Mouse (Mus musculus) CH12.LX (cell line): ENCODE measurements at regions not wholly inside any gene's neighbourhood (a gene's known extent, or its start where the extent isn't known, plus 50 kb on each side); places are given as distances from the start of the nearest gene placed in this dataset.

Source experiments
- DNase-seq: peaks from one replicate; pipeline ENCODE4 v3.0.0-alpha.2; 2013; ENCODE audit errors: extremely low read depth
- H3K27ac ChIP-seq: 2 replicates; pipeline ENCODE4 v1.5.1; 2012; ENCODE audit warnings: low read depth, mild to moderate bottlenecking, control low read depth, moderate library complexity; ENCODE audit not compliant: insufficient read depth
- H3K27me3 ChIP-seq: replicated peaks from 2 replicates; pipeline ENCODE3; 2012; ENCODE audit warnings: inconsistent platforms
- H3K36me3 ChIP-seq, 2 experiments: replicated peaks in 1 of 2; 2 replicates each; pipeline versions ENCODE3 to v1.6.1; 2012; ENCODE audit warnings: inconsistent platforms in 1 of 2, low read length in 1 of 2, mild to moderate bottlenecking in 1 of 2, mixed read lengths in 1 of 2, moderate library complexity in 1 of 2; ENCODE audit not compliant: control insufficient read depth in 1 of 2, insufficient read depth in 1 of 2
- H3K4me1 ChIP-seq, 2 experiments: 2 replicates each; pipeline ENCODE4 v1.6.1; 2012; ENCODE audit warnings: inconsistent platforms in 1 of 2, moderate library complexity in 1 of 2; ENCODE audit not compliant: insufficient read depth in 2 of 2, control insufficient read depth in 1 of 2
- H3K4me2 ChIP-seq: 2 replicates; pipeline ENCODE4 v1.6.1; 2012; ENCODE audit warnings: low read depth, mild to moderate bottlenecking, control low read depth; ENCODE audit not compliant: poor library complexity, insufficient read depth, severe bottlenecking
- H3K4me3 ChIP-seq, 3 experiments: fragments of 150-350 bp in 1 of 3; sonication (generic) in 1 of 3; replicated peaks in 1 of 3; 2 replicates each; pipeline versions ENCODE3 to v1.5.1; 2011 to 2012; ENCODE audit warnings: low read depth in 2 of 3, low read length in 2 of 3, mild to moderate bottlenecking in 2 of 3, moderate library complexity in 2 of 3, control low read depth in 1 of 3, improper control_type of control experiment in 1 of 3, inconsistent platforms in 1 of 3, mixed read lengths in 1 of 3; ENCODE audit not compliant: poor library complexity in 1 of 3
- H3K79me2 ChIP-seq: replicated peaks from 2 replicates; pipeline ENCODE4 v1.6.1; 2012; ENCODE audit warnings: mild to moderate bottlenecking, moderate library complexity; ENCODE audit not compliant: control insufficient read depth, poor library complexity, insufficient read depth, severe bottlenecking; ENCODE audit errors: extremely low read depth
- H3K9ac ChIP-seq: 2 replicates; pipeline ENCODE4 v1.6.1; 2012; ENCODE audit warnings: low read depth, mild to moderate bottlenecking, control low read depth, moderate library complexity; ENCODE audit not compliant: insufficient read depth
- H3K9me3 ChIP-seq: replicated peaks from 2 replicates; pipeline ENCODE3; 2012; ENCODE audit warnings: low read length, inconsistent platforms, mixed read lengths
- CHD1 ChIP-seq: IDR thresholded peaks from 2 replicates; pipeline ENCODE4 v1.6.1; 2012; ENCODE audit warnings: low read depth, low read length, improper control_type of control experiment, inconsistent platforms
- CHD2 ChIP-seq: IDR thresholded peaks from 2 replicates; pipeline ENCODE4 v1.6.1; 2011; ENCODE audit warnings: low read length, improper control_type of control experiment
- CTCF ChIP-seq, 2 experiments: IDR thresholded peaks in 1 of 2; conservative IDR thresholded peaks in 1 of 2; 2 replicates each; pipeline ENCODE4 v1.5.1; 2011 to 2012; ENCODE audit warnings: low read depth in 2 of 2, low read length in 2 of 2, improper control_type of control experiment in 1 of 2, inconsistent platforms in 1 of 2, mild to moderate bottlenecking in 1 of 2, moderate library complexity in 1 of 2
- E2F4 ChIP-seq: IDR thresholded peaks from 2 replicates; pipeline ENCODE4 v1.6.1; 2011; ENCODE audit warnings: low read depth, low read length, improper control_type of control experiment; ENCODE audit not compliant: insufficient replicate concordance
- ELF1 ChIP-seq: IDR thresholded peaks from 2 replicates; pipeline ENCODE4 v1.6.1; 2014; ENCODE audit warnings: low read depth, mild to moderate bottlenecking, inconsistent platforms, low read length, improper control_type of control experiment
- EP300 ChIP-seq: IDR thresholded peaks from 2 replicates; pipeline ENCODE4 v1.6.1; 2011; ENCODE audit warnings: low read length, improper control_type of control experiment
- ETS1 ChIP-seq: conservative IDR thresholded peaks from 2 replicates; pipeline ENCODE4 v1.6.1; 2012; ENCODE audit warnings: low read depth, mild to moderate bottlenecking, inconsistent platforms, low read length, improper control_type of control experiment, moderate library complexity
- GABPA ChIP-seq: IDR thresholded peaks from 2 replicates; pipeline ENCODE4 v1.6.1; 2012; ENCODE audit warnings: low read depth, low read length, improper control_type of control experiment, inconsistent platforms; ENCODE audit not compliant: insufficient replicate concordance
- HCFC1 ChIP-seq: IDR thresholded peaks from 2 replicates; pipeline ENCODE4 v1.6.1; 2012; ENCODE audit warnings: low read depth, mild to moderate bottlenecking, inconsistent platforms, low read length, improper control_type of control experiment
- JUN ChIP-seq: IDR thresholded peaks from 2 replicates; pipeline ENCODE4 v1.6.1; 2011; ENCODE audit warnings: low read depth, mild to moderate bottlenecking, low read length, improper control_type of control experiment, moderate library complexity; ENCODE audit not compliant: insufficient read depth
- MAX ChIP-seq: IDR thresholded peaks from 2 replicates; pipeline ENCODE4 v1.6.1; 2011; ENCODE audit warnings: low read length, improper control_type of control experiment
- MAZ ChIP-seq: IDR thresholded peaks from 2 replicates; pipeline ENCODE4 v1.6.1; 2012; ENCODE audit warnings: low read depth, mild to moderate bottlenecking, inconsistent platforms, low read length, improper control_type of control experiment, moderate library complexity
- MEF2A ChIP-seq: IDR thresholded peaks from 2 replicates; pipeline ENCODE4 v1.6.1; 2014; ENCODE audit warnings: low read depth, mild to moderate bottlenecking, inconsistent platforms, low read length, improper control_type of control experiment, borderline replicate concordance
- MYC ChIP-seq: IDR thresholded peaks from 2 replicates; pipeline ENCODE4 v1.6.1; 2011; ENCODE audit warnings: low read depth, mild to moderate bottlenecking, improper control_type of control experiment, low read length
- NRF1 ChIP-seq: IDR thresholded peaks from 2 replicates; pipeline ENCODE4 v1.6.1; 2014; ENCODE audit warnings: low read depth, mild to moderate bottlenecking, inconsistent platforms, low read length, improper control_type of control experiment, moderate library complexity
- PAX5 ChIP-seq: IDR thresholded peaks from 2 replicates; pipeline ENCODE4 v1.6.1; 2012; ENCODE audit warnings: low read length, inconsistent platforms, mixed read lengths
- POLR2A ChIP-seq: IDR thresholded peaks from 2 replicates; pipeline ENCODE4 v1.6.1; 2011; ENCODE audit warnings: low read depth, mild to moderate bottlenecking, improper control_type of control experiment, low read length
- RCOR1 ChIP-seq: conservative IDR thresholded peaks from 2 replicates; pipeline ENCODE4 v1.6.1; 2012; ENCODE audit warnings: low read depth, mild to moderate bottlenecking, inconsistent platforms, low read length, improper control_type of control experiment
- TBP ChIP-seq: conservative IDR thresholded peaks from 2 replicates; pipeline ENCODE4 v1.6.1; 2011; ENCODE audit warnings: low read depth, low read length, improper control_type of control experiment
- TCF12 ChIP-seq: IDR thresholded peaks from 2 replicates; pipeline ENCODE4 v1.6.1; 2014; ENCODE audit warnings: low read depth, mild to moderate bottlenecking, inconsistent platforms, low read length, improper control_type of control experiment
- UBTF ChIP-seq: IDR thresholded peaks from 2 replicates; pipeline ENCODE4 v1.6.1; 2012; ENCODE audit warnings: low read depth, mild to moderate bottlenecking, inconsistent platforms, low read length, improper control_type of control experiment, moderate library complexity
- USF1 ChIP-seq: IDR thresholded peaks from 2 replicates; pipeline ENCODE4 v1.6.1; 2014; ENCODE audit warnings: low read depth, mild to moderate bottlenecking, inconsistent platforms, low read length, improper control_type of control experiment
- ZKSCAN1 ChIP-seq: IDR thresholded peaks from 2 replicates; pipeline ENCODE4 v1.6.1; 2012; ENCODE audit warnings: low read depth, inconsistent platforms, low read length, improper control_type of control experiment, borderline replicate concordance
- ZMIZ1 ChIP-seq: IDR thresholded peaks from 2 replicates; pipeline ENCODE4 v1.6.1; 2012; ENCODE audit warnings: low read depth, mild to moderate bottlenecking, inconsistent platforms, low read length, improper control_type of control experiment
- ZNF384 ChIP-seq: IDR thresholded peaks from 2 replicates; pipeline ENCODE4 v1.6.1; 2012; ENCODE audit warnings: low read depth, low read length, improper control_type of control experiment, inconsistent platforms
- dilution Hi-C: fragments of 300-500 bp; cut with MboI; formaldehyde crosslinking; loops from 2 replicates; pipeline ENCODE4 v1.14.3; 2020; ENCODE audit warnings: low sequenced_read_pairs; ENCODE audit not compliant: extremely low pct_unique_long_range_greater_than_20kb, extremely low pct_ligation_motif_present
- in situ Hi-C: fragments of 300-500 bp; cut with MboI; formaldehyde crosslinking; loops from 3 replicates; pipeline ENCODE4 v1.14.3; 2019; ENCODE audit warnings: low sequenced_read_pairs, low pct_ligation_motif_present, low pct_unique_long_range_greater_than_20kb, mixed read lengths

GRCm38 (mm10) chr1:79197682-79198081 is 242.2 kb downstream of the Scg2 start:
- dilution Hi-C loops (no loop called here), in situ Hi-C loops (no loop called here)
- Histone ChIP-seq H3K4me1 (0 out of 4 replicates have a peak, but pooled peaks cover 0 to 3% of the 10 kb centered on the region in 2 experiments), H3K4me2 (no peak overlapping the region), H3K27ac (no peak overlapping the region), H3K4me3 (no peak overlapping the region), H3K36me3 (no peaks in the 10 kb centered on the region), H3K9ac (no peak overlapping the region), H3K79me2 (no peaks in the 10 kb centered on the region), H3K9me3 (no peaks in the 10 kb centered on the region), H3K27me3 (no peaks in the 10 kb centered on the region)
- DNase-seq: no peak
- TF ChIP-seq ETS1: no peak
- no peak for TF ChIP-seq CHD2
- no peak for TF ChIP-seq ELF1
- no peak for TF ChIP-seq MAX
- TF ChIP-seq USF1: no peak
- no peak for TF ChIP-seq ZMIZ1
- no peak for TF ChIP-seq JUN
- no peak for TF ChIP-seq MEF2A
- no peak for TF ChIP-seq CHD1
- TF ChIP-seq ZKSCAN1: no peak
- TF ChIP-seq TBP: no peak
- no peak for TF ChIP-seq ZNF384
- TF ChIP-seq HCFC1: no peak
- TF ChIP-seq EP300: no peak
- TF ChIP-seq MAZ: no peak
- TF ChIP-seq CTCF (conservative IDR thresholded peaks at IDR 0.05 in 1 of 2, IDR thresholded peaks at IDR 0.05 in 1 of 2; ENCODE audit: low read depth in 2 of 2, low read length in 2 of 2): no peak

GRCm38 (mm10) chr1:79191031-79191430 is 248.9 kb downstream of the Scg2 start:
- in situ Hi-C loops: no loop called here
- TF ChIP-seq JUN (no peak), TCF12 (no peak), EP300 (no peak), GABPA (no peak), NRF1 (no peak), PAX5 (no peak), E2F4 (no peak), CHD1 (no peak), UBTF (no peak), USF1 (no peak), TBP (no peak), HCFC1 (no peak), RCOR1 (no peak), POLR2A (no peak), ELF1 (no peak), MYC (no peak), MEF2A (no peak)
- H3K4me1 ChIP-seq: no peaks in the 10 kb centered on the region
- no peak for DNase-seq
- H3K9me3 ChIP-seq: no peaks in the 10 kb centered on the region
- dilution Hi-C loops: no loop called here
- H3K27me3 ChIP-seq: no peaks in the 10 kb centered on the region
- no peak overlapping the region for H3K9ac ChIP-seq
- H3K27ac ChIP-seq: no peak overlapping the region
- no peak overlapping the region for H3K4me2 ChIP-seq
- no peak overlapping the region for H3K4me3 ChIP-seq
- H3K79me2 ChIP-seq: no peaks in the 10 kb centered on the region
- no peaks in the 10 kb centered on the region for H3K36me3 ChIP-seq
